Mouse (Mus musculus) left cerebral cortex, adult 18-20 months (tissue): ENCODE measurements around the gene 2310039H08Rik. TPM values are rescaled to one million over a fixed set of nuclear protein-coding genes. Genes with fewer than 3 reads are reported as not detected.

ENCODE experiments used
- DNase-seq, 2 experiments: peaks; one replicate each; pipeline ENCODE4 v3.0.0; 2021 to 2022; ENCODE audit warnings: low spot score in 2 of 2, mixed read lengths in 1 of 2
- long read RNA-seq, 2 experiments: library from polyadenylated mRNA; stranded (forward); transcript quantifications; one replicate each; pipeline ENCODE4 v2.0.0; 2021
- total RNA-seq, 2 experiments: library from RNA; stranded (reverse); gene quantifications; 2 replicates each; pipeline ENCODE4 v1.2.3; 2021

The 2310039H08Rik gene
- total RNA-seq: 1 to 10 TPM; 6.4 to 8.3 TPM
- long read RNA-seq, experiment 1, transcript 2310039H08Rik-201 (1 exons, 762 nt): major isoform, 5 of 5 reads
- long read RNA-seq, experiment 1, partial matches to known transcripts: 0 of 5 reads
- long read RNA-seq, experiment 1, other reads (novel, unspliced or antisense): 0 of 5 reads
- long read RNA-seq, experiment 2, transcript 2310039H08Rik-201 (1 exons, 762 nt): major isoform, 9 of 9 reads
- long read RNA-seq, experiment 2, partial matches to known transcripts: 0 of 9 reads
- long read RNA-seq, experiment 2, other reads (novel, unspliced or antisense): 0 of 9 reads

- peak; percentile 79 to 88 for DNase-seq
These were observed at the start of gene 2310039H08Rik for GRCm38 (mm10) chr17:46772404-46773277. Gene 2310039H08Rik (plus strand): TSS chr17:46772635.

GRCm38 (mm10) chr17:46724477-46725084 lies 47.9 kb upstream of the 2310039H08Rik start:
- DNase-seq: no peak

GRCm38 (mm10) chr17:46725273-46725672 lies 47.2 kb upstream of the 2310039H08Rik start:
- no peak for DNase-seq

- DNase-seq: no peak
These were observed 46.4 kb upstream of the 2310039H08Rik start for GRCm38 (mm10) chr17:46725731-46726645.

GRCm38 (mm10) chr17:46727271-46727670 lies 45.2 kb upstream of the 2310039H08Rik start:
- DNase-seq: no peak

- no peak for DNase-seq
These were observed 44.4 kb upstream of the 2310039H08Rik start for GRCm38 (mm10) chr17:46728021-46728420.

GRCm38 (mm10) chr17:46728496-46728895 lies 43.9 kb upstream of the 2310039H08Rik start:
- DNase-seq: no peak

- DNase-seq: no peak
These were observed 43.5 kb upstream of the 2310039H08Rik start, which contains the start of gene Gnmt for GRCm38 (mm10) chr17:46728904-46729318. Gene Gnmt (minus strand): TSS chr17:46729168.

GRCm38 (mm10) chr17:46734055-46734454 lies 38.4 kb upstream of the 2310039H08Rik start:
- no peak for DNase-seq

GRCm38 (mm10) chr17:46735287-46735686 lies 37.1 kb upstream of the 2310039H08Rik start:
- DNase-seq: no peak

GRCm38 (mm10) chr17:46736160-46736559 lies 36.3 kb upstream of the 2310039H08Rik start:
- peak; percentile 25 to 43 for DNase-seq

GRCm38 (mm10) chr17:46741305-46741704 lies 31.1 kb upstream of the 2310039H08Rik start:
- DNase-seq: no peak

GRCm38 (mm10) chr17:46742986-46743385 lies 29.4 kb upstream of the 2310039H08Rik start:
- DNase-seq: no peak

- no peak for DNase-seq
These were observed 26.9 kb upstream of the 2310039H08Rik start for GRCm38 (mm10) chr17:46745506-46745905.

GRCm38 (mm10) chr17:46747234-46747633 lies 25.2 kb upstream of the 2310039H08Rik start:
- no peak for DNase-seq

- no peak for DNase-seq
These were observed 24.6 kb upstream of the 2310039H08Rik start for GRCm38 (mm10) chr17:46747806-46748205.

- no peak for DNase-seq
These were observed 23.2 kb upstream of the 2310039H08Rik start for GRCm38 (mm10) chr17:46749282-46749681.

GRCm38 (mm10) chr17:46750580-46750979 lies 21.9 kb upstream of the 2310039H08Rik start:
- DNase-seq: no peak

GRCm38 (mm10) chr17:46751056-46751793 lies 21.2 kb upstream of the 2310039H08Rik start:
- peak in 1 of 2 experiments; percentile 26 for DNase-seq
